Mouse (Mus musculus) liver, embryonic 12.5 days (tissue): ENCODE results near the gene Usf3. TPM values are rescaled to one million over a fixed set of nuclear protein-coding genes. Genes with fewer than 3 reads are reported as not detected.

Source experiments
- ATAC-seq: fragments of 200-750 bp; cut with Nextera tagmentation; 2 replicates; pipeline ENCODE4 v1.8.0; 2017; ENCODE audit warnings: moderate number of reproducible peaks, mild to moderate bottlenecking, moderate library complexity
- H3K27ac ChIP-seq: fragments of 300-500 bp; sonication (generic); 2 replicates; pipeline ENCODE4 v1.5.1; 2016; ENCODE audit warnings: mild to moderate bottlenecking
- H3K27me3 ChIP-seq: fragments of 300-500 bp; sonication (generic); replicated peaks from 2 replicates; pipeline ENCODE4 v1.6.1; 2016; ENCODE audit warnings: mild to moderate bottlenecking, moderate library complexity
- H3K36me3 ChIP-seq: fragments of 300-500 bp; sonication (generic); 2 replicates; pipeline ENCODE4 v1.6.1; 2016; ENCODE audit warnings: mild to moderate bottlenecking, moderate library complexity
- H3K4me1 ChIP-seq: fragments of 300-500 bp; sonication (generic); 2 replicates; pipeline ENCODE4 v1.6.1; 2016
- H3K4me2 ChIP-seq: fragments of 300-500 bp; sonication (generic); 2 replicates; pipeline ENCODE4 v1.6.1; 2016; ENCODE audit warnings: mild to moderate bottlenecking, moderate library complexity
- H3K4me3 ChIP-seq: fragments of 300-500 bp; sonication (generic); 2 replicates; pipeline ENCODE4 v1.5.1; 2016; ENCODE audit warnings: mild to moderate bottlenecking, moderate library complexity
- H3K9ac ChIP-seq: fragments of 300-500 bp; sonication (generic); 2 replicates; pipeline ENCODE4 v1.6.1; 2016; ENCODE audit warnings: mild to moderate bottlenecking, moderate library complexity
- H3K9me3 ChIP-seq: fragments of 300-500 bp; sonication (generic); replicated peaks from 2 replicates; pipeline ENCODE4 v1.6.1; 2016; ENCODE audit warnings: mild to moderate bottlenecking, moderate library complexity
- WGBS: fragments of 180-500 bp; shearing (Covaris S2); methylation state at CpG from one replicate; pipeline ENCODE4 v1.1.7; 2016; ENCODE audit not compliant: insufficient replicate concordance; 5-methylcytosine and 5-hydroxymethylcytosine counted together
- polyA plus RNA-seq: library from polyadenylated mRNA; unstranded; fragments of >200 nt; fragmentation: Nextera tagmentation; extraction: Ambion mirVana; gene quantifications from 2 replicates; pipeline ENCODE4 v1.2.1, GENCODE M21; 2016

The Usf3 gene
- polyA plus RNA-seq, 1 experiment from 2014 or later, result 2.9 TPM

DNA sequence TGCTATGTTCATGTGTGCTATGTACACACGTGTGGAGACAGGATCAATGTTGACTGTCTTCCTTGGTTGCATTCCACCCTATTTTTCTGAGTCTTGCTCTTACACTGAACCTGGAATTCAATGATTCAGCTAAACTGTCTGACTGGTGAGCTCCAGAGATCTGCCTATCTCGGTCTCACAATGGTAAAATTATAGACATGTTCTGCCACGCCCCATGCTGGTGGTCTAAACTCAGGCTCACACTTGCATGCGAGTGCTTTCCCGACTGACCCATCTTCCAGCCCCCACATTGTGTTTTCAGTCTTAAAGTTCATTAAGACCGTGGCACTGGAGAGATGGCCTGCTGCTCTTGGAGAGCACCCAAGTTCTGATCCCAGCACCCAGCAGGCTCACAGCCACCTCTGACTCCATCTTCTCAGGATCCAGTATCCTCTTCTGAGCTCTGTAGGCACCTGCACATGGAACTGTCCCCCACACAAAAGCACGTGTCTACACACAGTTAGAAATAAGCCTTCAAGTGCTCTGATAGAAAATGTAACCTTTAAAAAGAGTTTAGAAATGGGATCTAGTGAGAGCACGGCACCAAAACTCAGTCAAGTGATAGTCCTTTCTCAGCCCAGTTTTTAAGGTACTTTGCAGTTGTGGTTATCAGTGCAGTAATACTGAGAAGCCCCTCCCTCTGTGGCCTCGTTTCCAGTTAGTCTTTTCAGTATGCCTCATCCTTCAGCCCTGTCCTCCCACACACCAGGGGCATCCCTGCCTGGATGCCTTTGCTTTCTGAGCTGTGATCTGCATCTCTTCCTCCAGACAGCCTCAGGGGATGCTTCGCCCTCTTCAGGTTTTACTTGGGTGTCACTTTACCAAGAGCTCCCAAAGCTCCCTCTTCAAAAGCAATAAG, 37.4 kb downstream of the Usf3 start:
- Histone ChIP-seq H3K9ac (peak overlapping the region; percentile 24; the same call in 1 of the 2 replicates), H3K4me2 (peak overlapping the region; percentile 34), H3K9me3 (no peaks in the 10 kb centered on the region), H3K36me3 (peaks cover 90% of the 10 kb centered on the region), H3K4me3 (no peak overlapping the region), H3K27me3 (no peaks in the 10 kb centered on the region), H3K27ac (peak overlapping the region; percentile 74), H3K4me1 (peaks cover 27% of the 10 kb centered on the region)
- ATAC-seq, result peak; percentile 83
- 46% methylated on average over 10 of the region's 10 CpGs for WGBS

DNA sequence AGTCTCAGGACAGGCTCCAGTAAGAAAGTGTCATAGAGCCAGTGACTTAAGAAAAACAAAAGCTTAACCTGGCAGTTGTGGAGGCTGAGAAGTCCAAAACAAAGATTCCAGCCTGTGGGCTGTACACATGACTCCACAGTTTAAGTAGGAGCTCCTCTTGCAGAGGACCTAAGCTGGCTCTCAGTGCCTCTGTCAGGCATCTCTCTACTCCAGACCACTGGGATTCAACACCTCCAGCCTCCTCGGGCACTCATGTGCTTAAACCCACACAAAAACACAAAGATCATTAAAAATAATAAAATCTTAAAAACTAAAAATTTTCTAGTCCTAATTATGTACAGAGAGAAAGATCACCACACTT, 38.0 kb downstream of the Usf3 start:
- WGBS, result 79% methylated on average over 1 of the region's 1 CpGs
- no peaks in the 10 kb centered on the region for H3K27me3 ChIP-seq
- no peak overlapping the region for H3K4me2 ChIP-seq
- H3K4me3 ChIP-seq, result no peak overlapping the region
- no peaks in the 10 kb centered on the region for H3K9me3 ChIP-seq
- no peak for ATAC-seq
- peaks cover 90% of the 10 kb centered on the region for H3K36me3 ChIP-seq
- peak overlapping the region; percentile 74 for H3K27ac ChIP-seq
- peaks cover 27% of the 10 kb centered on the region for H3K4me1 ChIP-seq
- H3K9ac ChIP-seq, result no peak overlapping the region

DNA sequence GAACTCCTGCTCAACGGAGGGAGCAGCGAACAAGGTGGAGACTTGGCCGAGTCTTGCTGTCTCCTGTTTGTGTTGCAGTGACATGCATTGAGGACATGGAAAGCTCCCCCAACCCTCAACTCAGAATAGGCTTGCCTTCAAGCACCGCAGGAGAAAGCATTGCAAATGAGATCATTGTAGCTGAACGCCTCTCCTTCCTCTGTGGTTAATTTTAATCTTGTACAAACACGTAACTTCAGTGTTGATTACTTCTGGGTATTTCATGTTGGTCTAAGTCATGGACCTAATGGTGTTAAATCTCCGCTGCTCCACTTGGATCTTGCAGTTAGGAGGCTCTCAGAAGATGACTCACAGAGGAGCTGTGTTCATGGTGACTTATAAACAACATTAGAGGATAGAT, 39.7 kb downstream of the Usf3 start:
- peaks cover 21% of the 10 kb centered on the region for H3K4me1 ChIP-seq
- no peak overlapping the region for H3K27ac ChIP-seq
- H3K36me3 ChIP-seq, result peaks cover 92% of the 10 kb centered on the region
- no peak for ATAC-seq
- no peaks in the 10 kb centered on the region for H3K27me3 ChIP-seq
- H3K9me3 ChIP-seq, result no peaks in the 10 kb centered on the region
- no peak overlapping the region for H3K4me2 ChIP-seq
- H3K9ac ChIP-seq, result no peak overlapping the region
- 85% methylated on average over 7 of the region's 7 CpGs for WGBS
- no peak overlapping the region for H3K4me3 ChIP-seq

DNA sequence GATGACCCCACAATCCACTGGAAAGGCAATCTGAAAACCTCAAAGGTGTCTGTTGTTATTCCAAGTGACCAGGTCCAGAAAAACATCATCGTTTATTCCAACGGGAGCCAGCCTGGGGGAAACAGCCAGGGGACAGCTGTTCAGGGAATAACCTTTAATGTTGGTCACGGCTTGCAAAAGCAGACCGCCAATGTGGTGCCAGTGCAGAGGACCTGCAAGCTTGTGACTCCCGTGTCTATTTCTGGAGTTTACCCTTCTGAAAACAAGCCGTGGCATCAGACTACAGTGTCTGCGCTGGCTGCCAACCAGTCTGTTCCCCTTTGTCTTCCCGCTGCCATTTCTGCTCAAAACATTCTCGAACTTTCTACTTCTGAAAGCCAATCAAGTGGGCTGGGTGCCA, 42.5 kb downstream of the Usf3 start:
- Histone ChIP-seq H3K9me3 (no peaks in the 10 kb centered on the region), H3K4me2 (no peak overlapping the region), H3K36me3 (peaks cover 97% of the 10 kb centered on the region), H3K27me3 (no peaks in the 10 kb centered on the region), H3K4me1 (peaks cover 6% of the 10 kb centered on the region), H3K27ac (no peak overlapping the region), H3K9ac (no peak overlapping the region), H3K4me3 (no peak overlapping the region)
- ATAC-seq, result no peak
- WGBS, result 90% methylated on average over 9 of the region's 9 CpGs

DNA sequence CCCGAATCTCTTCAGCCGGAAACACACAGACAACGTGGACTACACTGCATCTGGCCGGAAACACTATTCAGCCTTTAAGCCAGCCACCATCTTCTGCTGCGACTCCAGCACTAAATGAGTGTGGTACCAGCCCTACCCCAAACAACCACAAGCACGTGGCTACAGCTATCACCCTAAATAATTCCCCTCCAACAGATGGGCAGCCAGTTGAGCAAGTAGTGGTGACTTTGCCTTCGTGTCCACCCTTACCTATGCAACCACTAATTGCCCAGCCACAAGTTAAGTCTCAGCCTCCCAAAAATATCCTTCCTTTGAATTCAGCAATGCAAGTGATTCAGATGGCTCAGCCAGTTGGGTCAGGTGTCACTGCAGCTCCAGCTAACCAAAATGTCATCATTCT, 43.4 kb downstream of the Usf3 start:
- no peak for ATAC-seq
- 81% methylated on average over 7 of the region's 7 CpGs for WGBS

DNA sequence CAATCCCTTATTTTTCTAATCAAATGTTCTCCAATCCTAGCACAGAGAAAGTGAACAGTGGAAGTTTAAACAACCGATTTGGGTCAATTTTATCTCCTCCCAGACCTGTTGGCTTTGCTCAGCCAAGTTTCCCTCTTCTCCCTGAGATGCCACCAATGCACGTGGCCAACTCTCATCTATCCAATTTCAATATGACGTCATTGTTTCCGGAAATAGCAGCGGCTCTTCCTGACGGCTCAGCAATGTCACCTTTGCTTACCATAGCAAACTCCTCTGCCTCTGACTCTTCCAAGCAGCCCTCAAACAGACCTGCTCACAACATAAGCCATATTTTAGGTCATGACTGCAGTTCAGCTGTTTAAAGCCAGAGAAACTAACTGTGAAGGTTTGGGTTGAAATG, 48.4 kb downstream of the Usf3 start:
- H3K4me3 ChIP-seq, result no peak overlapping the region
- H3K36me3 ChIP-seq, result peaks cover 44% of the 10 kb centered on the region
- no peaks in the 10 kb centered on the region for H3K4me1 ChIP-seq
- 65% methylated on average over 6 of the region's 6 CpGs for WGBS
- no peak overlapping the region for H3K27ac ChIP-seq
- H3K4me2 ChIP-seq, result no peak overlapping the region
- ATAC-seq, result no peak
- H3K9ac ChIP-seq, result no peak overlapping the region
- H3K9me3 ChIP-seq, result no peaks in the 10 kb centered on the region
- H3K27me3 ChIP-seq, result no peaks in the 10 kb centered on the region

More for the DNA sequence above, 43.4 kb downstream of the Usf3 start:
- Histone ChIP-seq H3K9ac (no peak overlapping the region), H3K27ac (no peak overlapping the region), H3K4me2 (no peak overlapping the region), H3K36me3 (peaks cover 93% of the 10 kb centered on the region), H3K27me3 (no peaks in the 10 kb centered on the region), H3K4me1 (no peaks in the 10 kb centered on the region), H3K4me3 (no peak overlapping the region), H3K9me3 (no peaks in the 10 kb centered on the region)

DNA sequence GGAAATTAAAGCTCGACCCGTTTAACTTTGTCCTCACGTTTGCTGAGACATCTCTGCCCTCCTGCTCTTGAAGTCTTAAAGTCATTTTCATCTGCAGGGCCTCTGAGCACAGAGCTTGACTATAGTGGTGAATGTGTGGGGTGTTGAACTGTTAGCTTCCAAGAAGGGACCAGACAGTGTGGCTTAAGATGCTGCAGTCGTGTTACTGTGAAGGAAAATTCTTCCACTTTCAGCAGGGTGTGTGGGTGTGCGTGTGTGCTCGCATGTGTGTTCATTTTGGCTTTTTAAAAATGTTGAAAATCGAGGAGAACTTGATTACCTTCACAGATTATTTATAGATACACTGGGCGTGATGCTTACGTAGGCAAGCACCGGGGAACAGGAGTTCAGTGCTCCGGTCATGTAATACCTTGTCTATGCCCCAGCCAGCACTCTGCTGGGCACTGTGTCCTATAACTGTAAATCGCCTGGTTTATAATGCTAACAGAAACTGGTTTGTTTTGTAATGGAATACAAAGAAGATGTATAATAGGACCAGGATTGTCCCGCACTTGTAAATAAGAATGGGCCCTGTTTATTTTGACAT, 53.8 kb downstream of the Usf3 start:
- no peak for ATAC-seq
- 81% methylated on average over 13 of the region's 13 CpGs for WGBS
- H3K36me3 ChIP-seq, result no peaks in the 10 kb centered on the region

DNA sequence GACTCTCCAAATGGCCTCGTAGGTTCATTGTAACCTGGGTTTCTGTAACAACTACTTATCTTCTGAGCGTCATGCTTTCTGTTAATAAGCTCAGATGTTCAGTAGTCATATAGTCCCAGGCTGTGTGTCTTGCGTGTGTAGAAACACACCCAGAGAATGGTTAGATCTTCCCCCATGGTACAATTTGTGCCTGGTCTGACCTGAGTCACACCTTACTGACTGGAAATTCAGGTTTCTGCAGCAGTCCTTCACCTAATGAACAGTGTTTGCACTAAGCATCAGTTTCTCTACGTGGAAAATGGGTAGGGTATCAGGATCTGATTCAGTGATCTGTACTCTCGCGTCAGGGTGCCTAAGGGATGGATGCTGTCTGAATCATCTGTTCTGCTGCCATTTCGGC, 60.0 kb downstream of the Usf3 start:
- ATAC-seq, result no peak
- WGBS, result 71% methylated on average over 7 of the region's 7 CpGs
- no peak overlapping the region for H3K4me3 ChIP-seq
- no peak overlapping the region for H3K27ac ChIP-seq
- no peaks in the 10 kb centered on the region for H3K27me3 ChIP-seq
- no peaks in the 10 kb centered on the region for H3K4me1 ChIP-seq
- no peaks in the 10 kb centered on the region for H3K9me3 ChIP-seq
- no peak overlapping the region for H3K9ac ChIP-seq
- H3K4me2 ChIP-seq, result no peak overlapping the region
- H3K36me3 ChIP-seq, result no peaks in the 10 kb centered on the region

More for the DNA sequence above, 53.8 kb downstream of the Usf3 start:
- no peaks in the 10 kb centered on the region for H3K27me3 ChIP-seq
- H3K4me2 ChIP-seq, result no peak overlapping the region
- H3K4me1 ChIP-seq, result no peaks in the 10 kb centered on the region
- H3K27ac ChIP-seq, result no peak overlapping the region
- H3K9me3 ChIP-seq, result no peaks in the 10 kb centered on the region
- H3K4me3 ChIP-seq, result no peak overlapping the region
- H3K9ac ChIP-seq, result no peak overlapping the region

DNA sequence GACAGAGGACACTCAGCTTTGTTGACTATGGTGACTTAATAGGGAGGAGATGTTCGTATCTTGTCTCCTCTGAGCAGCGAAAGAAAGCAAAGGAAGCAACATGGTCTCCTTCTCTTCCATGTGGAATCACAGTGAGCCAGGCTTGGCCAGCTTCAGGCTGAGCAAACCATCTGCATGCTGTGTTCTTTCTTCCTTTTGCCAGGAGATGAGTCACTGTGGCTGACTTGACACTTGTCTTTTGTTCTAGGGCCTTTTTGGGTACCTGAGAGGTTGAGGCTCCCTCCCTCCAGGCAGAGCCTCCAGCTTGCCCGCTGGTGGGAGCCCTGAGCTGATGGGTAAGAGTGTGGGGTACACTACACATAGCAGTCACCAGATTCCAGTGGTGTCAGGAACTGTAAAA, 64.8 kb downstream of the Usf3 start:
- ATAC-seq, result no peak
- no peaks in the 10 kb centered on the region for H3K9me3 ChIP-seq
- no peak overlapping the region for H3K27ac ChIP-seq
- 0 out of 2 replicates have a peak, but pooled peaks cover 2% of the 10 kb centered on the region for H3K4me1 ChIP-seq
- H3K36me3 ChIP-seq, result no peaks in the 10 kb centered on the region
- H3K27me3 ChIP-seq, result no peaks in the 10 kb centered on the region
- no peak overlapping the region for H3K4me3 ChIP-seq
- H3K9ac ChIP-seq, result no peak overlapping the region
- H3K4me2 ChIP-seq, result no peak overlapping the region
- 55% methylated on average over 3 of the region's 3 CpGs for WGBS

DNA sequence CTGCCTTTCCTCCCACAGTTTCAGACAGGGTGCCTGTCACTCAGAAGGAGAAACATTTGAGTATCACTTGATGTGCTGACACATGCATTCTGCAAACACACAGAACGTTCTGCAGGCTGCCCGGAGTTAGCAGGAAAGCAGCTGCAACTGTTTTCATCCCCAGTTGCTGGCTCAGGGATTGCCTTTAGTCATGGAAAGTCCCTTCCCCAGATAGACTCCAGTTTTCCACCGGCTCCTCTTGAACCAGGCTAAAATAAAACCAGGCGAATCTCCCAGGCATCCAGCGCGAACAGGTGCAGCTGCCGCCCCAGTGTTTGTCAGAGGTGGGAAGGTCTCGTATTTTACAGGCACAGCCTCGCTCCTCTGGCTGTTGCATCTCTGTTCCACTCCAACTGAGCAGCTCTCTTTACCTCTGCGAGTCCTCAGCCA, 65.8 kb downstream of the Usf3 start:
- H3K27me3 ChIP-seq, result no peaks in the 10 kb centered on the region
- ATAC-seq, result no peak
- no peak overlapping the region for H3K27ac ChIP-seq
- H3K4me1 ChIP-seq, result 0 out of 2 replicates have a peak, but pooled peaks cover 4% of the 10 kb centered on the region
- H3K9me3 ChIP-seq, result no peaks in the 10 kb centered on the region
- 59% methylated on average over 10 of the region's 10 CpGs for WGBS
- no peak overlapping the region for H3K4me3 ChIP-seq
- H3K9ac ChIP-seq, result no peak overlapping the region
- no peaks in the 10 kb centered on the region for H3K36me3 ChIP-seq
- no peak overlapping the region for H3K4me2 ChIP-seq

DNA sequence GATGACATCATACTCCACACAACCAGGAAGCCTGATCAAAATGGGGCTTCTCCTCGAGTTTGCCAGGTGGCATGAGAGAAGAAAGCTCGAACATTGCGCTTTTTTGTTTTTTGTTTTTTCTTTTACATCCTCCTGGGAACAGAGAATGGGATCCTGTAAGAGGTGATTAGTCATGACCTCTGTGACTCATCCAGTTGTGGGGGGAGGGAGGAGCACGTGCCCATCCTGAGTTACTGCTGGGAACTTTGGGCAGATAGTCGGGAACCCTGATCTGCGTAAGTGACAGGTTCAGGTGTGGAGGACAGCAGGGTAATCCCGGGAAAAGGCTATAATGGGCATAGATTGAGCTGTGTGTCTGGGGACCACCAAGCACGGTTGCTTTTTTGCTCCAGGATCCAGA, 67.4 kb downstream of the Usf3 start:
- no peak overlapping the region for H3K9ac ChIP-seq
- 60% methylated on average over 8 of the region's 8 CpGs for WGBS
- no peaks in the 10 kb centered on the region for H3K9me3 ChIP-seq
- no peak overlapping the region for H3K27ac ChIP-seq
- H3K36me3 ChIP-seq, result no peaks in the 10 kb centered on the region
- H3K4me3 ChIP-seq, result no peak overlapping the region
- no peak for ATAC-seq
- no peak overlapping the region for H3K4me2 ChIP-seq
- H3K27me3 ChIP-seq, result no peaks in the 10 kb centered on the region
- H3K4me1 ChIP-seq, result 0 out of 2 replicates have a peak, but pooled peaks cover 4% of the 10 kb centered on the region

DNA sequence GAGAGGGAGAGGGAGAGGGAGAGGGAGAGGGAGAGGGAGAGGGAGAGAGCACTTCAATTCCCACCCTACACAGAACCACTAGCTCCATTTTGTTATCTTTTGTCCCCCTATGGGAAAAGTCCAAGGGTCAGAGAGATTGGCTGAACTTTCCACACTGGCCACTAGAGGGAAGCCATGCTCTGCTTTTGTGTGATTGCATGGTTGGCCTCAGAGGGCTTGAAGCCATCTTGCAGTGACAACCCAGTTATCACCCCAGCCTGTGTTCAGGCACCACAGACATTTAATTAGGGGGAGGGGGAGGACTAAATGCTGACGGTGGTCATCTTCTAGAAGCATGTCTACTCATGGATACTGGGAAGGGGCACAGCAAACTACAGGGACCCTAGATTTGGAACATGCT, 69.6 kb downstream of the Usf3 start:
- Histone ChIP-seq H3K4me3 (no peak overlapping the region), H3K27me3 (no peaks in the 10 kb centered on the region), H3K9ac (no peak overlapping the region), H3K27ac (no peak overlapping the region), H3K36me3 (no peaks in the 10 kb centered on the region), H3K9me3 (no peaks in the 10 kb centered on the region), H3K4me2 (no peak overlapping the region), H3K4me1 (0 out of 2 replicates have a peak, but pooled peaks cover 4% of the 10 kb centered on the region)
- WGBS, result 0% methylated on average over 1 of the region's 1 CpGs
- peak; percentile 52; the same call in 1 of the 2 replicates for ATAC-seq
